Mouse (Mus musculus) myocyte (in vitro differentiated cells): ENCODE data around the gene Traf3ip2.

Experiments used
- CEBPB ChIP-seq: IDR thresholded peaks from 2 replicates; pipeline ENCODE4 v1.6.1; 2011; ENCODE audit warnings: mild to moderate bottlenecking, moderate library complexity; ENCODE audit not compliant: poor library complexity, insufficient read depth, severe bottlenecking
- MAX ChIP-seq: IDR thresholded peaks from one replicate; pipeline ENCODE4 v1.6.1; 2011; ENCODE audit warnings: low read depth, mild to moderate bottlenecking, control low read depth
- MYOG ChIP-seq, 3 experiments: IDR thresholded peaks; one replicate each; pipeline ENCODE4 v1.6.1; 2011; ENCODE audit warnings: control low read depth in 2 of 3, low read depth in 2 of 3, mild to moderate bottlenecking in 2 of 3; ENCODE audit not compliant: insufficient read length in 2 of 3, control insufficient read depth in 1 of 3, insufficient read depth in 1 of 3
- POLR2A ChIP-seq: IDR thresholded peaks from one replicate; pipeline ENCODE4 v1.6.1; 2011; ENCODE audit warnings: low read depth, mild to moderate bottlenecking, control low read depth, moderate library complexity; ENCODE audit not compliant: insufficient read length
- USF1 ChIP-seq: IDR thresholded peaks from one replicate; pipeline ENCODE4 v1.6.1; 2011; ENCODE audit warnings: low read depth, mild to moderate bottlenecking, control low read depth, moderate library complexity

GRCm38 (mm10) chr10:39618431-39618830, 5.7 kb downstream of the Traf3ip2 start:
- TF ChIP-seq POLR2A (no peak), MAX (no peak), CEBPB (no peak), USF1 (no peak), MYOG (IDR thresholded peaks at IDR 0.05; ENCODE audit: control insufficient read depth in 1 of 3, insufficient read depth in 1 of 3, insufficient read length in 2 of 3, low read depth in 2 of 3) (no peak)
